Mouse (Mus musculus): Measurements from ENCODE around the gene Hba-x. TPM values are rescaled to one million over a fixed set of nuclear protein-coding genes. Genes with fewer than 3 reads are reported as not detected.
A peak's percentile ranks its signal among the peaks of the same experiment; 100 is the strongest.

Hba-x gene
- polyA plus RNA-seq, 1 experiment from 2014 or later, result 77.0 TPM

DNA sequence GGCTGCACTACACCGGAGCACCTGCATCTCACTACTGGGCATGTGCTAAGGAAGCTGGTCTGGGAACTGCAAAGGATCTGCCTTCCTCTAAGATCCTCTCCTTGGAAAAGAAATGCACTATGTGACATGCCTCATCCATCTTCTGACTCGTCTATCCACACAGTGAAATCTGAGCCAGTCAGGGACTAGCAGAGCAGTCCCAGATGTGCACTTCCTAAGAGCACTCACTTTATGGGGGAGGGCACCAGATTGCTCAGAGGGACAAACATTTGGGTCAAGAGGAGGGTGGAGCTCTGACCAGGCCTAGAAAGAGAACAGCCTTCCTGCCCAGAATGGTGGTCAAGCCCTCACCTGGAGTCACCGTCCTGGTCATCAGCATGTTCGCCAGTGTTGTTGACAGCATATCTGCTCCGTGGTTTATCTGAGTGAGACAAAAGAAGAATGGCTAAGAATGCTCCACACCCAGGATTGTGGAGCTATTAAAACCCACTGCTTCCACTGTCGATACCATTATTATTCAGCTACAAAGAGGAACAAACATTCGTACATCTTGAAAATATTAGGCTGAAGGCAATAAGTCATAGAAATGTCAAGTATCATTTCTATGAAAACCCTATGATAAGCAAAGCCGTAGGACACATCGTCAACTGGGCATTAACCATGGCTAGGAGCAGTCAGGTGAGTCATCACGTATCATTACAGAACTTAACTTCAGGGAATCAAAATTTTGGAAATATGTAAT is 13.4 kb upstream of the Hba-x start:
- Histone ChIP-seq H3K9me3 (ENCODE audit: control insufficient read depth, low read length) (no peaks in the 10 kb centered on the region), H3K27me3 (ENCODE audit: control insufficient read depth, insufficient read depth, low read length) (no peaks in the 10 kb centered on the region), H3K27ac (replicated peaks; ENCODE audit: low read depth, low read length) (no peak overlapping the region), H3K9ac (replicated peaks; ENCODE audit: low read length) (no peak overlapping the region), H3K4me1 (ENCODE audit: control insufficient read depth, insufficient read depth, low read length) (peaks cover 4% of the 10 kb centered on the region; the same call in 1 of the 2 replicates), H3K4me2 (ENCODE audit: low read length) (no peak overlapping the region), H3K4me3 (replicated peaks; ENCODE audit: low read depth, low read length) (no peak overlapping the region), H3K36me3 (ENCODE audit: control insufficient read depth, insufficient read depth, low read length) (peaks cover 16% of the 10 kb centered on the region)
- DNase-seq (no peak), ATAC-seq (ENCODE audit: low FRiP score, low TSS enrichment) (no peak)
- WGBS, result 93% methylated on average over 10 of the region's 10 CpGs

DNA sequence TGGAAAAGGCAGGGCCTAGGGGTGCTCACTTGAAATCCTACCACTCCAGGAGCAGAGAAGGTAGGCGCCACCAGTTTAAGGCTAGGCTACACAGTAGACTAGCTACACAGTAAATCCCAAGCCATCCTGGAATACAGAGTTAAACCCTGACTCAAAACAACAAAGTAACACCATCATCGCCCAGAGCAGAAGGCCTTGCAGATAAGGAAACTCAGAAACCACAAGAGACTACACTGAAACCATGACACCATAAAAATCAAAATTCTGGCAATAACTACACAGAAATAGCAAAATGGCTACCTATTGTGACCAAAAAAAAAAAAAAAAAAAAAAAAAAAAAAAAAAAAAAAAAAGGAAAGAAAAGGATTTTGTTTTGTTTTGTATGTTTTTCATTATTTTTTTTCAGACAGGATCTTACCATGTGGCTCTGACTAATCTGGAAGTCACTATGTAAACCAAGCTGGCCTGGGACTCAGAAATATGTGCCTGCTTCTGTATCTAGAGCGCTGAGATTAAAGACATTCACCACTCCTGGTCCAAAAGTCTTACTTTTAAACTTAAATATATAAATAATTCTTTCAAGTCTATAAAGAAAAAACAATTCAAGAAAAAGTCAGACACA is 11.0 kb upstream of the Hba-x start:
- no peaks in the 10 kb centered on the region for H3K9me3 ChIP-seq (ENCODE audit: control insufficient read depth, low read length)
- H3K4me3 ChIP-seq (replicated peaks; ENCODE audit: low read depth, low read length), result no peak overlapping the region
- H3K36me3 ChIP-seq (ENCODE audit: control insufficient read depth, insufficient read depth, low read length), result peaks cover 16% of the 10 kb centered on the region
- no peak overlapping the region for H3K27ac ChIP-seq (replicated peaks; ENCODE audit: low read depth, low read length)
- peaks cover 7% of the 10 kb centered on the region; the same call in 1 of the 2 replicates for H3K4me1 ChIP-seq (ENCODE audit: control insufficient read depth, insufficient read depth, low read length)
- ATAC-seq (ENCODE audit: low FRiP score, low TSS enrichment) (no peak), DNase-seq (no peak)
- H3K9ac ChIP-seq (replicated peaks; ENCODE audit: low read length), result no peak overlapping the region
- H3K4me2 ChIP-seq (ENCODE audit: low read length), result no peak overlapping the region
- H3K27me3 ChIP-seq (ENCODE audit: control insufficient read depth, insufficient read depth, low read length), result no peaks in the 10 kb centered on the region
- WGBS, result 97% methylated on average over 3 of the region's 3 CpGs

DNA sequence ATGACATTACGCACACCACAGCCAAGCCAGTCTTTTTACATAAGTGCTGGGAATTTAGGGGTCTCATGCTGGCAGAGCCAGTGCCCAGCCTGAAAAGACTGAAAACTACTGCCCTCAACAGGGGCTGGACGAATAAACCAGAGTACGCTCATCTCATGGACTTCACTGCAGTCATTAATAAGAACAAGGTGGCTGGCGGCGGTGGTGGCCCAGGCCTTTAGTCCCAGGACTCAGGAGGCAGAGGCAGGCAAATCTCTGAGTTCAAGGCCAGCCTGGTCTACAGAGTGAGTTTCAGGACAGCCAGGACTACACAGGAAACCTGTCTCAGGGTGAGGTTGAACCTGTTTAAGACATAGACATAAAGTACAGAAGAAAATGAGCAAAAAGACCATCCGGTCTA is 10.0 kb upstream of the Hba-x start:
- Histone ChIP-seq H3K27ac (replicated peaks; ENCODE audit: low read depth, low read length) (no peak overlapping the region), H3K36me3 (ENCODE audit: control insufficient read depth, insufficient read depth, low read length) (peaks cover 9% of the 10 kb centered on the region), H3K9me3 (ENCODE audit: control insufficient read depth, low read length) (no peaks in the 10 kb centered on the region), H3K27me3 (ENCODE audit: control insufficient read depth, insufficient read depth, low read length) (no peaks in the 10 kb centered on the region), H3K4me2 (ENCODE audit: low read length) (no peak overlapping the region), H3K4me3 (replicated peaks; ENCODE audit: low read depth, low read length) (no peak overlapping the region), H3K9ac (replicated peaks; ENCODE audit: low read length) (no peak overlapping the region), H3K4me1 (ENCODE audit: control insufficient read depth, insufficient read depth, low read length) (peaks cover 7% of the 10 kb centered on the region; the same call in 1 of the 2 replicates)
- ATAC-seq (ENCODE audit: low FRiP score, low TSS enrichment), result no peak
- DNase-seq, result no peak
- 91% methylated on average over 6 of the region's 6 CpGs for WGBS

DNA sequence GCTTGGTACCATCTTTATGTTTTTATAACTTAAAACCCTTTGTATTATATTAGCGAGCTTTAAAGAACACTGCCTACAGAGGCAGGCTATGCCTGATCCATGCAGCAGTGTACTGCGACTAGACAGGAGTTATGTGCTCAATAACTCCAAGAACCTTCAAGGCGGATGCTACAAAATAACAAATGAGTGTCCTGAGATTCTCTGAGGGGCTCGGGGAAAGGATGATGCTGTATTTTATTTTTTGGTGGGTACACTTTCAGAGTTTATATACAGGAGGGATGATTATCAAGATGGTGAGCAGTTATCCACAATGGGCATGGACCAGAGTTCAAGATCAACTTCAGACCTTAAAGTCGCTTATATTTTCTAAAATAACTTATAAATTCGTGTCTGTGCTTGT is 9.4 kb upstream of the Hba-x start:
- Histone ChIP-seq H3K27me3 (ENCODE audit: control insufficient read depth, insufficient read depth, low read length) (no peaks in the 10 kb centered on the region), H3K4me2 (ENCODE audit: low read length) (peak overlapping the region; percentile 65), H3K27ac (replicated peaks; ENCODE audit: low read depth, low read length) (peak overlapping the region; percentile 97), H3K9me3 (ENCODE audit: control insufficient read depth, low read length) (no peaks in the 10 kb centered on the region), H3K4me3 (replicated peaks; ENCODE audit: low read depth, low read length) (peak overlapping the region; percentile 91), H3K4me1 (ENCODE audit: control insufficient read depth, insufficient read depth, low read length) (peaks cover 7% of the 10 kb centered on the region; the same call in 1 of the 2 replicates), H3K9ac (replicated peaks; ENCODE audit: low read length) (peak overlapping the region; percentile 95), H3K36me3 (ENCODE audit: control insufficient read depth, insufficient read depth, low read length) (peaks cover 6% of the 10 kb centered on the region; the same call in 1 of the 2 replicates)
- DNase-seq (peak; percentile 30), ATAC-seq (ENCODE audit: low FRiP score, low TSS enrichment) (no peak)
- WGBS, result 30% methylated on average over 6 of the region's 6 CpGs

DNA sequence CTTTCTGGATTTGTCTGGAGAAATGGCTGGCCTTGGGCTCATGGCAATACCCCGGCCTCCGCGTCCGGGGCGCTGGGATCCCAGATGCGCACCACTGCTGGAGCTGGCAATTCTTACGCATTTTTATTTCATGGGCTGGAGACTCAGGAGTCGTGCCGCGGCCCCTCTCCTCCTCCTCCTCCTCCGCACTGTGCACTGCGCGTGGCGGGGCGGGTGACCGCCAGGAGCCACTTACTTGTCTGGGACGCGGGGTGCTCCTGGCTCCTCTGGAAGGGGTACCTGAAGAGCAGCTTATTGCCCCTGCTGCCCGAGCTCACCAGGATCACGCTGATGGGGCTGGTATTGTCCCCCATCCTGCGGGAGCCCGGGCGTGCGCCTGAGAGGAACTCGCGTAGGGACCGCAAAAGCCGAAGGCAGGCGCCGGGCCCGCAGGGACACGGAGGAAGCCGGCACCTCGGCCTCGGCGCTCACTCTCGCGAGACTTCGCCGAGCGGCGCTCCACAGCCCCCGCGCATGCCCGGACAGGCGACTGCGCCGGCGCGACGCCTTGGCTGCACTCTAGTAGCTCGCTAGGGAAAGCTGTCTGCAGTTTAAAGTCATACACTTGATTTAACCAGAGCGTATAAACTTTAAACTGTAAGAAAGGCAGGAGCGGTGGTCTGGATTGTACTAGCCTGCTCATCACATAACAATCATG is 8.9 kb upstream of the Hba-x start, which contains the start of gene Nprl3:
TSS of gene Nprl3 (minus strand) at position 520 of the 697 bp plus-strand sequence.
- WGBS, result under 1% methylated on average over 54 of the region's 54 CpGs
- no peaks in the 10 kb centered on the region for H3K27me3 ChIP-seq (ENCODE audit: control insufficient read depth, insufficient read depth, low read length)
- 0 out of 2 replicates have a peak, but pooled peaks cover 5% of the 10 kb centered on the region for H3K36me3 ChIP-seq (ENCODE audit: control insufficient read depth, insufficient read depth, low read length)
- ATAC-seq (ENCODE audit: low FRiP score, low TSS enrichment) (peak; percentile 98), DNase-seq (peak; percentile 99)
- H3K4me2 ChIP-seq (ENCODE audit: low read length), result peak within 1 kb of the TSS; percentile 65
- H3K27ac ChIP-seq (replicated peaks; ENCODE audit: low read depth, low read length), result peak within 1 kb of the TSS; percentile 97
- H3K9me3 ChIP-seq (ENCODE audit: control insufficient read depth, low read length), result no peaks in the 10 kb centered on the region
- H3K4me3 ChIP-seq (replicated peaks; ENCODE audit: low read depth, low read length), result peak within 1 kb of the TSS; percentile 91
- H3K4me1 ChIP-seq (ENCODE audit: control insufficient read depth, insufficient read depth, low read length), result peaks cover 7% of the 10 kb centered on the region; the same call in 1 of the 2 replicates
- peak within 1 kb of the TSS; percentile 95 for H3K9ac ChIP-seq (replicated peaks; ENCODE audit: low read length)

DNA sequence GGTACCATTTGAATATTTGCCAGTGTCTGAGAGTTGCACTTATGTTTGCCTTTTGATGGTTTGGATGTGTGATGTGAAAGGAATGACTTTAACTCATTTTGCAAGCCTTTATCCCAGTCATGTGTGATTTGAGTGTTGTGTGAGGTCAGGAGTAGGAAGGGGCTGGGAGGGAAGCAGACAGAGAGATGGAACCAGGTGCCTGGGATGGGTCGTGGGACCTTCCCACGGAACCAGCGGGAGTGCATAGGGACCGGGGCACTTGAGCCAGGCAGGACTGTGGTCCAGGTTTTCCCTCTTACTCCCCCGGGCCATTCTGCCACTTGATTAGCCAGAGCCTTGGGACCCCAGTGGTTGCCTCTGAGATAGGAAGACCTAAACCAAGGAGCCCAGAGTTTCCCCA is 8.2 kb upstream of the Hba-x start:
- peak; percentile 8 for DNase-seq
- Histone ChIP-seq H3K27me3 (ENCODE audit: control insufficient read depth, insufficient read depth, low read length) (no peaks in the 10 kb centered on the region), H3K36me3 (ENCODE audit: control insufficient read depth, insufficient read depth, low read length) (0 out of 2 replicates have a peak, but pooled peaks cover under 1% of the 10 kb centered on the region), H3K4me2 (ENCODE audit: low read length) (peak overlapping the region; percentile 65), H3K4me3 (replicated peaks; ENCODE audit: low read depth, low read length) (peak overlapping the region; percentile 91), H3K9me3 (ENCODE audit: control insufficient read depth, low read length) (no peaks in the 10 kb centered on the region), H3K9ac (replicated peaks; ENCODE audit: low read length) (peak overlapping the region; percentile 95), H3K27ac (replicated peaks; ENCODE audit: low read depth, low read length) (peak overlapping the region; percentile 97), H3K4me1 (ENCODE audit: control insufficient read depth, insufficient read depth, low read length) (peaks cover 7% of the 10 kb centered on the region; the same call in 1 of the 2 replicates)
- WGBS, result 22% methylated on average over 5 of the region's 5 CpGs
- peak; percentile 49; the same call in 1 of the 2 replicates for ATAC-seq (ENCODE audit: low FRiP score, low TSS enrichment)

DNA sequence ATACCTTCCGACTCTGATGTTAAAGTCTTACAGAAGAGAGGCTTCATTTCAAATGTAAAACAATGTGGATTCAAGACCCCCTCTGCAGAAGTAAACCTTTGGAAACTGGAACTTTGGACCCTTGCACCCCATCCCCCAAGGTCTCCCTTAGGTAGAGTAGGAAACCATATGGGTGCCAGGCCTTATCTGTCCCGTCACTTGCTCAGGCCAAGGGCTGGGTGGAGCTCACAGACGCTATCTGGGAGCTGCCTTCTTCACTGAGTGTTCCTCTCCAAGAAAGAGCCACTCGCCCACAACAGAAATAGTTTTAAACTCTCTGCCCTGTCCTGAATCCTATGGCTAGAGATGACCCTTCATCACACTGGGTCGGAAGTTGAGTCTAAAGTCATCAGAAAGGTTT is 7.2 kb upstream of the Hba-x start:
- H3K36me3 ChIP-seq (ENCODE audit: control insufficient read depth, insufficient read depth, low read length), result no peaks in the 10 kb centered on the region
- peaks cover 7% of the 10 kb centered on the region; the same call in 1 of the 2 replicates for H3K4me1 ChIP-seq (ENCODE audit: control insufficient read depth, insufficient read depth, low read length)
- H3K9ac ChIP-seq (replicated peaks; ENCODE audit: low read length), result no peak overlapping the region
- no peak overlapping the region for H3K4me3 ChIP-seq (replicated peaks; ENCODE audit: low read depth, low read length)
- H3K27ac ChIP-seq (replicated peaks; ENCODE audit: low read depth, low read length), result no peak overlapping the region
- no peaks in the 10 kb centered on the region for H3K9me3 ChIP-seq (ENCODE audit: control insufficient read depth, low read length)
- ATAC-seq (ENCODE audit: low FRiP score, low TSS enrichment) (no peak), DNase-seq (no peak)
- no peak overlapping the region for H3K4me2 ChIP-seq (ENCODE audit: low read length)
- WGBS, result 84% methylated on average over 5 of the region's 5 CpGs
- H3K27me3 ChIP-seq (ENCODE audit: control insufficient read depth, insufficient read depth, low read length), result no peaks in the 10 kb centered on the region

DNA sequence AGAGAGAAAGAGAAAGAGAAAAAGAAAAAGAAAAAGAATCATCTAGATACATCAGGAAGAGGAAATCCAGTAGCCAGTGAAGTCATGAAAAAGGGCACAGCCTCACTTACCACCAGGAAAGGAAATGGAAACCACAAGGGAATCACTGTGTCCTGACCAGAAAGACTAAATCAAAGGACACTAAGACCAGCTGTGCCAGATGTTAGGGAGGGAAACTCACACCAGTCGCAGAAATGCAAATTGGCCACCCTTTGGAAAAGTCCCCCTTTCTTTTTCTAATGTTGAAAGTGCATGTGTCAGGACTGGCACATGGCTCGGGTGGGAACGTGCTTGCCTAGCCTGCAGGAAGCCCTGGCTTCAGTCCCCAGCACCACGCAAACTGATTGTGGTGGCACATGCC is 5.0 kb upstream of the Hba-x start:
- Histone ChIP-seq H3K27me3 (ENCODE audit: control insufficient read depth, insufficient read depth, low read length) (no peaks in the 10 kb centered on the region), H3K36me3 (ENCODE audit: control insufficient read depth, insufficient read depth, low read length) (no peaks in the 10 kb centered on the region), H3K9ac (replicated peaks; ENCODE audit: low read length) (no peak overlapping the region), H3K27ac (replicated peaks; ENCODE audit: low read depth, low read length) (no peak overlapping the region), H3K4me1 (ENCODE audit: control insufficient read depth, insufficient read depth, low read length) (peaks cover 7% of the 10 kb centered on the region; the same call in 1 of the 2 replicates), H3K4me3 (replicated peaks; ENCODE audit: low read depth, low read length) (no peak overlapping the region), H3K4me2 (ENCODE audit: low read length) (no peak overlapping the region), H3K9me3 (ENCODE audit: control insufficient read depth, low read length) (no peaks in the 10 kb centered on the region)
- no peak for DNase-seq
- ATAC-seq (ENCODE audit: low FRiP score, low TSS enrichment), result no peak
- 54% methylated on average over 4 of the region's 4 CpGs for WGBS
